Mouse (Mus musculus): ENCODE results near the gene Ccdc82. TPM values are rescaled to one million over a fixed set of nuclear protein-coding genes. Genes with fewer than 3 reads are reported as not detected.
A peak's percentile ranks its signal among the peaks of the same experiment; 100 is the strongest.

The Ccdc82 gene
- polyA plus RNA-seq (2011; ENCODE audit: insufficient read length, low read depth, missing spikeins) = 17.9 and 21.4 TPM in 2 replicates

- TF ChIP-seq CTCF (IDR thresholded peaks at IDR 0.05; ENCODE audit: borderline replicate concordance, insufficient read depth, low read length) (no peak), POLR2A (IDR thresholded peaks at IDR 0.05; ENCODE audit: low read depth, low read length) (peak; percentile 62)
- Histone ChIP-seq H3K27ac (ENCODE audit: insufficient read depth, low read length) (peak within 1 kb of the TSS; percentile 11), H3K4me1 (ENCODE audit: control insufficient read depth, insufficient read depth, low read length) (peaks cover 5% of the 10 kb centered on the region; the same call in 1 of the 2 replicates), H3K4me3 (ENCODE audit: insufficient read depth, low read length) (peak within 1 kb of the TSS; percentile 69)
Measured at GRCm38 (mm10) chr9:13246815-13247638, at the start of gene Ccdc82. TSS of gene Ccdc82 (plus strand) at chr9:13246955.

- Histone ChIP-seq H3K27ac (ENCODE audit: insufficient read depth, low read length) (no peak overlapping the region), H3K4me3 (ENCODE audit: insufficient read depth, low read length) (no peak overlapping the region), H3K4me1 (ENCODE audit: control insufficient read depth, insufficient read depth, low read length) (no peaks in the 10 kb centered on the region; the same call in 1 of the 2 replicates)
- TF ChIP-seq CTCF (IDR thresholded peaks at IDR 0.05; ENCODE audit: borderline replicate concordance, insufficient read depth, low read length) (no peak), POLR2A (IDR thresholded peaks at IDR 0.05; ENCODE audit: low read depth, low read length) (no peak)
Measured at GRCm38 (mm10) chr9:13200079-13200478, 46.7 kb upstream of the Ccdc82 start.

- Histone ChIP-seq H3K27ac (ENCODE audit: insufficient read depth, low read length) (no peak overlapping the region), H3K4me1 (ENCODE audit: control insufficient read depth, insufficient read depth, low read length) (no peaks in the 10 kb centered on the region; the same call in 1 of the 2 replicates), H3K4me3 (ENCODE audit: insufficient read depth, low read length) (no peak overlapping the region)
- TF ChIP-seq CTCF (IDR thresholded peaks at IDR 0.05; ENCODE audit: borderline replicate concordance, insufficient read depth, low read length) = no peak
- no peak for TF ChIP-seq POLR2A (IDR thresholded peaks at IDR 0.05; ENCODE audit: low read depth, low read length)
Measured at GRCm38 (mm10) chr9:13203109-13203508, 43.6 kb upstream of the Ccdc82 start.

GRCm38 (mm10) chr9:13203681-13204080 lies 43.1 kb upstream of the Ccdc82 start:
- no peak overlapping the region for H3K4me3 ChIP-seq (ENCODE audit: insufficient read depth, low read length)
- H3K27ac ChIP-seq (ENCODE audit: insufficient read depth, low read length) = no peak overlapping the region
- H3K4me1 ChIP-seq (ENCODE audit: control insufficient read depth, insufficient read depth, low read length) = no peaks in the 10 kb centered on the region; the same call in 1 of the 2 replicates
- TF ChIP-seq POLR2A (IDR thresholded peaks at IDR 0.05; ENCODE audit: low read depth, low read length) (no peak), CTCF (IDR thresholded peaks at IDR 0.05; ENCODE audit: borderline replicate concordance, insufficient read depth, low read length) (no peak)

GRCm38 (mm10) chr9:13206369-13206768 lies 40.4 kb upstream of the Ccdc82 start:
- H3K4me1 ChIP-seq (ENCODE audit: control insufficient read depth, insufficient read depth, low read length) = no peaks in the 10 kb centered on the region
- TF ChIP-seq CTCF (IDR thresholded peaks at IDR 0.05; ENCODE audit: borderline replicate concordance, insufficient read depth, low read length) = no peak
- no peak for TF ChIP-seq POLR2A (IDR thresholded peaks at IDR 0.05; ENCODE audit: low read depth, low read length)
- H3K4me3 ChIP-seq (ENCODE audit: insufficient read depth, low read length) = no peak overlapping the region

GRCm38 (mm10) chr9:13225872-13226271 lies 20.9 kb upstream of the Ccdc82 start:
- no peaks in the 10 kb centered on the region for H3K4me1 ChIP-seq (ENCODE audit: control insufficient read depth, insufficient read depth, low read length)
- TF ChIP-seq POLR2A (IDR thresholded peaks at IDR 0.05; ENCODE audit: low read depth, low read length) (no peak), CTCF (IDR thresholded peaks at IDR 0.05; ENCODE audit: borderline replicate concordance, insufficient read depth, low read length) (no peak)

More at GRCm38 (mm10) chr9:13206369-13206768, 40.4 kb upstream of the Ccdc82 start:
- H3K27ac ChIP-seq (ENCODE audit: insufficient read depth, low read length) = no peak overlapping the region

GRCm38 (mm10) chr9:13230553-13230952 lies 16.2 kb upstream of the Ccdc82 start:
- no peak for TF ChIP-seq POLR2A (IDR thresholded peaks at IDR 0.05; ENCODE audit: low read depth, low read length)
- TF ChIP-seq CTCF (IDR thresholded peaks at IDR 0.05; ENCODE audit: borderline replicate concordance, insufficient read depth, low read length) = no peak
- H3K4me3 ChIP-seq (ENCODE audit: insufficient read depth, low read length) = no peak overlapping the region
- no peak overlapping the region for H3K27ac ChIP-seq (ENCODE audit: insufficient read depth, low read length)
- H3K4me1 ChIP-seq (ENCODE audit: control insufficient read depth, insufficient read depth, low read length) = no peaks in the 10 kb centered on the region

More at GRCm38 (mm10) chr9:13225872-13226271, 20.9 kb upstream of the Ccdc82 start:
- Histone ChIP-seq H3K4me3 (ENCODE audit: insufficient read depth, low read length) (no peak overlapping the region), H3K27ac (ENCODE audit: insufficient read depth, low read length) (no peak overlapping the region)

- H3K27ac ChIP-seq (ENCODE audit: insufficient read depth, low read length) = no peak overlapping the region
- no peaks in the 10 kb centered on the region for H3K4me1 ChIP-seq (ENCODE audit: control insufficient read depth, insufficient read depth, low read length)
- TF ChIP-seq POLR2A (IDR thresholded peaks at IDR 0.05; ENCODE audit: low read depth, low read length) = no peak
- peak; percentile 51; the same call in 1 of the 2 replicates for TF ChIP-seq CTCF (IDR thresholded peaks at IDR 0.05; ENCODE audit: borderline replicate concordance, insufficient read depth, low read length)
Measured at GRCm38 (mm10) chr9:13231545-13232216, 15.1 kb upstream of the Ccdc82 start.

GRCm38 (mm10) chr9:13242321-13242720 lies 4.4 kb upstream of the Ccdc82 start:
- Histone ChIP-seq H3K4me3 (ENCODE audit: insufficient read depth, low read length) (no peak overlapping the region), H3K27ac (ENCODE audit: insufficient read depth, low read length) (no peak overlapping the region), H3K4me1 (ENCODE audit: control insufficient read depth, insufficient read depth, low read length) (peaks cover 5% of the 10 kb centered on the region; the same call in 1 of the 2 replicates)
- TF ChIP-seq CTCF (IDR thresholded peaks at IDR 0.05; ENCODE audit: borderline replicate concordance, insufficient read depth, low read length) = no peak
- no peak for TF ChIP-seq POLR2A (IDR thresholded peaks at IDR 0.05; ENCODE audit: low read depth, low read length)

More at GRCm38 (mm10) chr9:13231545-13232216, 15.1 kb upstream of the Ccdc82 start:
- H3K4me3 ChIP-seq (ENCODE audit: insufficient read depth, low read length) = no peak overlapping the region

Data from embryonic fibroblast, embryonic 13.5 days (primary cell).